Mouse (Mus musculus): Measurements from ENCODE around the gene Galnt12. TPM values are rescaled to one million over a fixed set of nuclear protein-coding genes. Genes with fewer than 3 reads are reported as not detected.

The Galnt12 gene
- polyA plus RNA-seq, 1 experiment from 2014 or later = 23.1 TPM

DNA sequence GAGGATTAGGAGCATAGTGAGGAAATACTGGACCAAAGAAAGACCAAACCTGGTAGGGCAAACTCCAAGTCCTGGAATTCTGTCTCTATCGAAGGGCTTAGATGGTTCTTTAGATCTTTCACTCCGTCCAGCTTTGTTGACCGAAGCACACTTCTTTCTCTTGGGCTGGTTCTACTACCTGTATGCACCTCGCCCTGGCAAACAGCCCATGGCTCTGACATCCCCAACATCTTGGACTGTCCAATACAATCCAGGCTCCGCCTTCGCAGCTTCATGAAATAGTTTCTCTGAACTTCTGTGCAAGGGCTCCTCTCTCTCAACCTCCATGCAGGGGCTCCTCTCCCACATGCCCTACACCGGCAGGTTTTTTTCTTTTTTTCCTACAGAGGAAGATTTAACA is 7.9 kb upstream of the Galnt12 start:
- H3K27me3 ChIP-seq (ENCODE audit: control insufficient read depth, insufficient read depth, low read length) = no peaks in the 10 kb centered on the region
- H3K9ac ChIP-seq (replicated peaks; ENCODE audit: low read depth, low read length) = no peak overlapping the region
- H3K9me3 ChIP-seq (ENCODE audit: control insufficient read depth, low read depth, low read length) = no peaks in the 10 kb centered on the region
- H3K4me3 ChIP-seq (ENCODE audit: low read depth, low read length) = no peak overlapping the region
- WGBS = 90% methylated on average over 7 of the region's 7 CpGs
- ATAC-seq (ENCODE audit: insufficient number of reproducible peaks, insufficient read depth, low FRiP score, low read depth) = 0 out of 2 replicates have a peak, but pooled peaks have one; percentile 33
- H3K27ac ChIP-seq (ENCODE audit: low read length) = no peak overlapping the region
- H3K4me1 ChIP-seq (ENCODE audit: control insufficient read depth, insufficient read depth, low read length) = no peaks in the 10 kb centered on the region
- no peak overlapping the region for H3K4me2 ChIP-seq (replicated peaks; ENCODE audit: low read depth, low read length)
- no peaks in the 10 kb centered on the region for H3K36me3 ChIP-seq (ENCODE audit: control insufficient read depth, insufficient read depth, low read length)

DNA sequence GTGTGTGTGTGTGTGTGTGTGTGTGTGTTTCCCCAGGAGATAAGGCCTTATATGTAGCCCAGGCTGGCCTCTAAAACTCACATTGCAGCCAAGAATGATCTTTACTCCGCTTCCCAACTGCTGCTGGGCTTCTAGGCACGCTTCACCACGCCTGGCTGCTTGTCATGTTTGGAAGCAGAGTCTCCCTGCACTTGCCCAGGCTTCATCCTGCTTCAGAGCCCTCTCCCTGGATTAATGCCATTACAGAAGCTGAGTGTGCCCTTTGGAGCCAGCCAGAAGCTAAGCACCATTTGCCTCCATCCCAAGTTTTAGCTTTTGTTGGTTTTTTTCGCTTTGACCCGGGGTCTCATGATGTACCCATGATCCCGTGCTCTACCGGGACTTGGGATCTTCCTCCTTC is 3.0 kb upstream of the Galnt12 start:
- Histone ChIP-seq H3K27ac (ENCODE audit: low read length) (no peak overlapping the region), H3K27me3 (ENCODE audit: control insufficient read depth, insufficient read depth, low read length) (no peaks in the 10 kb centered on the region; the same call in none of the 2 replicates), H3K36me3 (ENCODE audit: control insufficient read depth, insufficient read depth, low read length) (no peaks in the 10 kb centered on the region), H3K9ac (replicated peaks; ENCODE audit: low read depth, low read length) (no peak overlapping the region), H3K4me1 (ENCODE audit: control insufficient read depth, insufficient read depth, low read length) (peaks cover 6% of the 10 kb centered on the region), H3K4me3 (ENCODE audit: low read depth, low read length) (no peak overlapping the region), H3K9me3 (ENCODE audit: control insufficient read depth, low read depth, low read length) (no peaks in the 10 kb centered on the region), H3K4me2 (replicated peaks; ENCODE audit: low read depth, low read length) (no peak overlapping the region)
- no peak for ATAC-seq (ENCODE audit: insufficient number of reproducible peaks, insufficient read depth, low FRiP score, low read depth)
- WGBS = 88% methylated on average over 7 of the region's 7 CpGs

DNA sequence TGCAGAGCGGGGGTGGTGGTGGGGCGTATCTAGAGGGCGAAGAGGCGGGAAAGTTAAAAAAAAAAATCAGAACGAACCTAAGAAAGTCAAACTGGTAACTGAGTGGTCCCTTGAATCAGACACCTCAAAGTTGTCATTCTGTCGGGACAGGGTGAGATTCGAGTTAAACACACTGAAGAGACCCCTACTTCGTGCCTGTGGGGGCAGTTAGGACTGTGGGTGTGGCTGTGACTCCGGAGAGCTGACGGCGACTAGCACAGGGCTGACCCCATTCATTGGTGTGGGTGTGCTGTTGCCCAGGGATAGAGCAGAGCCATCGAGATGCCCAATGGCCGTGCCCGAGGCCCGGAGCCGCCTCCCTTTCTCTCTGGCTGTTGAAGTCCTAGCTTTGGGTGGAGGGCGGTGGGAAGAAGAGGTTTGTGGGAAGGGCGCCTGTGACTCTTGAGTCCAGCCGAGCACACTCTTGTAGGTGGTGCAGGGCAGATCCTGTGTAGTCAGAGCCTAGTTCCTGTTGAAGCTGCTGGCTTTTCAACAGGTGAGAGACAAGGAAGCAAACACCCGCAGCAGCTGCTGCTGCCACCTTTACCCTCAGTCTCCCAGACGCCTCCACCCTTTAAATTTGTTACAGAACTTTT is 795 bp downstream of the Galnt12 start:
- peak overlapping the region; percentile 36; the same call in 1 of the 2 replicates for H3K9ac ChIP-seq (replicated peaks; ENCODE audit: low read depth, low read length)
- WGBS = 3% methylated on average over 21 of the region's 21 CpGs
- H3K9me3 ChIP-seq (ENCODE audit: control insufficient read depth, low read depth, low read length) = no peaks in the 10 kb centered on the region
- H3K27ac ChIP-seq (ENCODE audit: low read length) = no peak overlapping the region
- H3K4me3 ChIP-seq (ENCODE audit: low read depth, low read length) = peak overlapping the region; percentile 47
- peak overlapping the region; percentile 96 for H3K4me2 ChIP-seq (replicated peaks; ENCODE audit: low read depth, low read length)
- H3K36me3 ChIP-seq (ENCODE audit: control insufficient read depth, insufficient read depth, low read length) = no peaks in the 10 kb centered on the region
- peaks cover 6% of the 10 kb centered on the region for H3K4me1 ChIP-seq (ENCODE audit: control insufficient read depth, insufficient read depth, low read length)
- H3K27me3 ChIP-seq (ENCODE audit: control insufficient read depth, insufficient read depth, low read length) = no peaks in the 10 kb centered on the region; the same call in none of the 2 replicates
- ATAC-seq (ENCODE audit: insufficient number of reproducible peaks, insufficient read depth, low FRiP score, low read depth) = 0 out of 2 replicates have a peak, but pooled peaks have one; percentile 43

- Histone ChIP-seq H3K27ac (ENCODE audit: low read length) (no peak overlapping the region), H3K4me1 (ENCODE audit: control insufficient read depth, insufficient read depth, low read length) (peaks cover 6% of the 10 kb centered on the region), H3K36me3 (ENCODE audit: control insufficient read depth, insufficient read depth, low read length) (no peaks in the 10 kb centered on the region), H3K9me3 (ENCODE audit: control insufficient read depth, low read depth, low read length) (no peaks in the 10 kb centered on the region), H3K4me3 (ENCODE audit: low read depth, low read length) (no peak overlapping the region), H3K4me2 (replicated peaks; ENCODE audit: low read depth, low read length) (peak overlapping the region; percentile 96; the same call in 1 of the 2 replicates), H3K27me3 (ENCODE audit: control insufficient read depth, insufficient read depth, low read length) (no peaks in the 10 kb centered on the region; the same call in none of the 2 replicates), H3K9ac (replicated peaks; ENCODE audit: low read depth, low read length) (no peak overlapping the region)
- WGBS = 57% methylated on average over 9 of the region's 9 CpGs
- ATAC-seq (ENCODE audit: insufficient number of reproducible peaks, insufficient read depth, low FRiP score, low read depth) = no peak
Measured at GRCm38 (mm10) chr4:47093161-47093560, 1.5 kb downstream of the Galnt12 start.

DNA sequence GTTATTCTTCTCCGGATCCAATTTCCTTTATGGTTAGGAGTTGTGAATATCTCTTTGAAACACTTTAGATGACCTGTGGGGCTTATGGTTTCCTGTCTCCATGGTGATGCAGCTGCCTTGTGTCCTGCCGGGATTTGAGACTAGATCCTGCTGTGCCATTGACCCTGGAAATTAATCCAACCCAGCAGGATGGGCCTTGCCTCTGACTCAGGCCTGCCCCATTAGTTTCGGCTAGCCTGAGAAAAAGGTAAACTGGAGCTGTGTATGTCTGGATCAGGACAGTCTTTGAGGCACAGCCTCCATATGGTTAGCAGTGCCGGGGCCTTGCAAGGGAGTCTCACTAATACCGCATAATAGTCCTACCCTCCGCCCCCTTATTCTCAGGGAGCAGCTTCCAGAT is 1.9 kb downstream of the Galnt12 start:
- H3K27ac ChIP-seq (ENCODE audit: low read length) = no peak overlapping the region
- WGBS = 53% methylated on average over 6 of the region's 6 CpGs
- no peak overlapping the region for H3K4me3 ChIP-seq (ENCODE audit: low read depth, low read length)
- H3K4me1 ChIP-seq (ENCODE audit: control insufficient read depth, insufficient read depth, low read length) = peaks cover 6% of the 10 kb centered on the region
- no peak overlapping the region for H3K4me2 ChIP-seq (replicated peaks; ENCODE audit: low read depth, low read length)
- no peak overlapping the region for H3K9ac ChIP-seq (replicated peaks; ENCODE audit: low read depth, low read length)
- ATAC-seq (ENCODE audit: insufficient number of reproducible peaks, insufficient read depth, low FRiP score, low read depth) = no peak
- no peaks in the 10 kb centered on the region; the same call in none of the 2 replicates for H3K27me3 ChIP-seq (ENCODE audit: control insufficient read depth, insufficient read depth, low read length)
- no peaks in the 10 kb centered on the region for H3K9me3 ChIP-seq (ENCODE audit: control insufficient read depth, low read depth, low read length)
- H3K36me3 ChIP-seq (ENCODE audit: control insufficient read depth, insufficient read depth, low read length) = no peaks in the 10 kb centered on the region

GRCm38 (mm10) chr4:47103561-47103960 is 11.9 kb downstream of the Galnt12 start:
- ATAC-seq (ENCODE audit: insufficient number of reproducible peaks, insufficient read depth, low FRiP score, low read depth) = no peak
- H3K4me1 ChIP-seq (ENCODE audit: control insufficient read depth, insufficient read depth, low read length) = no peaks in the 10 kb centered on the region
- 93% methylated on average over 10 of the region's 10 CpGs for WGBS

GRCm38 (mm10) chr4:47111885-47112284 is 20.2 kb downstream of the Galnt12 start:
- Histone ChIP-seq H3K4me1 (ENCODE audit: control insufficient read depth, insufficient read depth, low read length) (no peaks in the 10 kb centered on the region), H3K27ac (ENCODE audit: low read length) (no peak overlapping the region), H3K27me3 (ENCODE audit: control insufficient read depth, insufficient read depth, low read length) (no peaks in the 10 kb centered on the region), H3K9me3 (ENCODE audit: control insufficient read depth, low read depth, low read length) (no peaks in the 10 kb centered on the region), H3K36me3 (ENCODE audit: control insufficient read depth, insufficient read depth, low read length) (no peaks in the 10 kb centered on the region), H3K4me2 (replicated peaks; ENCODE audit: low read depth, low read length) (no peak overlapping the region), H3K9ac (replicated peaks; ENCODE audit: low read depth, low read length) (no peak overlapping the region), H3K4me3 (ENCODE audit: low read depth, low read length) (no peak overlapping the region)
- ATAC-seq (ENCODE audit: insufficient number of reproducible peaks, insufficient read depth, low FRiP score, low read depth) = no peak
- WGBS = 54% methylated on average over 9 of the region's 9 CpGs

More at GRCm38 (mm10) chr4:47103561-47103960, 11.9 kb downstream of the Galnt12 start:
- H3K27ac ChIP-seq (ENCODE audit: low read length) = no peak overlapping the region
- H3K9ac ChIP-seq (replicated peaks; ENCODE audit: low read depth, low read length) = no peak overlapping the region
- no peaks in the 10 kb centered on the region for H3K27me3 ChIP-seq (ENCODE audit: control insufficient read depth, insufficient read depth, low read length)
- no peak overlapping the region for H3K4me2 ChIP-seq (replicated peaks; ENCODE audit: low read depth, low read length)
- no peaks in the 10 kb centered on the region for H3K36me3 ChIP-seq (ENCODE audit: control insufficient read depth, insufficient read depth, low read length)
- H3K9me3 ChIP-seq (ENCODE audit: control insufficient read depth, low read depth, low read length) = no peaks in the 10 kb centered on the region
- H3K4me3 ChIP-seq (ENCODE audit: low read depth, low read length) = no peak overlapping the region

DNA sequence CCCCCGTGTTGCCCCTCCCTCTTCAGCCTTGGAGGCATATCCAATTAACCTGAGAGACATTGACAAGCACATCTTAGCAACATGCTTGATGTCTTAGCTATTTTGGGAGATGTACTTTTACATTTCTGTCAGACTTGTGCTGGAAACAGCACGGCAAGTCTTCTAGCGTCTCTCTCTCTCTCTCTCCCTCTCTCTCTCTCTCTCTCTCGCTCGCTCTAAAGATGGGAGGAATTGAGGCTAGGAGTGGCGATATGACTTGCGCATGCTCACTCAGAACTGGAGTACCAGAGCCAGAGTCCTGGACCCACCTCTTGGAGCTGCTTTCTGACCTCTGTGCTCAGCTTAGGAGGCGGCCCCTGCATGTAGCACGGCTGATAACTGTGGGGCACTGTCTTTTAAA is 20.9 kb downstream of the Galnt12 start:
- Histone ChIP-seq H3K27me3 (ENCODE audit: control insufficient read depth, insufficient read depth, low read length) (no peaks in the 10 kb centered on the region), H3K4me3 (ENCODE audit: low read depth, low read length) (no peak overlapping the region), H3K9ac (replicated peaks; ENCODE audit: low read depth, low read length) (no peak overlapping the region), H3K4me2 (replicated peaks; ENCODE audit: low read depth, low read length) (no peak overlapping the region), H3K27ac (ENCODE audit: low read length) (no peak overlapping the region), H3K4me1 (ENCODE audit: control insufficient read depth, insufficient read depth, low read length) (no peaks in the 10 kb centered on the region), H3K36me3 (ENCODE audit: control insufficient read depth, insufficient read depth, low read length) (no peaks in the 10 kb centered on the region), H3K9me3 (ENCODE audit: control insufficient read depth, low read depth, low read length) (no peaks in the 10 kb centered on the region)
- 68% methylated on average over 9 of the region's 9 CpGs for WGBS
- no peak for ATAC-seq (ENCODE audit: insufficient number of reproducible peaks, insufficient read depth, low FRiP score, low read depth)

All from stomach, embryonic 14.5 days (tissue).